Mouse (Mus musculus): ENCODE data around the gene Ppp4r1. TPM values are rescaled to one million over a fixed set of nuclear protein-coding genes. Genes with fewer than 3 reads are reported as not detected.

Gene Ppp4r1
- polyA plus RNA-seq, 1 experiment from 2014 or later, result 8.0 TPM

DNA sequence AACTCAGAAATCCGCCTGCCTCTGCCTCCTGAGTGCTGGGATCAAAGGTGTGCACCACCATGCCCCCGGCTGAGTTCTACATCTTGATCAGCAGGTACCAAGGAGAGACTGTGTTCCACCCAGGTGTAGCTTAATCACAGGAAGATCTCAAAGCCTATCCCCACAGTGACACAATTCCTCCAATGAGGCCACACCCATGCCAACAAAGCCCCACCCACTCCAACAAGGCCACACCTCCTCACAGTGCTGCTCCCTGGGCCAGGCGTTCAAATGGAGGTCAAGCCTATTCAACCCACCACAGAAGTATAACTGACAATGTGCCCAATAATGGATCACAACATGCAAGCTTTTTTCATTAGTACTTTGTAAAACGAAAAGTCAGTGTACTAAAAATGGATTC, 4.9 kb upstream of the Ppp4r1 start:
- no peak overlapping the region for H3K4me2 ChIP-seq (ENCODE audit: low read depth, low read length)
- H3K9me3 ChIP-seq (ENCODE audit: low read length), result no peaks in the 10 kb centered on the region
- WGBS (ENCODE audit: insufficient replicate concordance), result 86% methylated on average over 4 of the region's 4 CpGs
- H3K27ac ChIP-seq (ENCODE audit: low read depth), result no peak overlapping the region
- peaks cover 21% of the 10 kb centered on the region for H3K4me1 ChIP-seq (ENCODE audit: insufficient read depth)
- TF ChIP-seq EP300 (IDR thresholded peaks at IDR 0.05; ENCODE audit: low read depth) (no peak), CTCF (IDR thresholded peaks at IDR 0.05; ENCODE audit: low read depth) (no peak)
- H3K27me3 ChIP-seq (ENCODE audit: insufficient read depth, low read length), result peaks cover 2% of the 10 kb centered on the region
- no peak overlapping the region for H3K4me3 ChIP-seq (ENCODE audit: low read depth, low read length)
- ATAC-seq, result no peak
- no peak overlapping the region for H3K9ac ChIP-seq (replicated peaks)
- DNase-seq, result no peak
- H3K36me3 ChIP-seq (replicated peaks; ENCODE audit: insufficient read depth, low read length), result no peaks in the 10 kb centered on the region

DNA sequence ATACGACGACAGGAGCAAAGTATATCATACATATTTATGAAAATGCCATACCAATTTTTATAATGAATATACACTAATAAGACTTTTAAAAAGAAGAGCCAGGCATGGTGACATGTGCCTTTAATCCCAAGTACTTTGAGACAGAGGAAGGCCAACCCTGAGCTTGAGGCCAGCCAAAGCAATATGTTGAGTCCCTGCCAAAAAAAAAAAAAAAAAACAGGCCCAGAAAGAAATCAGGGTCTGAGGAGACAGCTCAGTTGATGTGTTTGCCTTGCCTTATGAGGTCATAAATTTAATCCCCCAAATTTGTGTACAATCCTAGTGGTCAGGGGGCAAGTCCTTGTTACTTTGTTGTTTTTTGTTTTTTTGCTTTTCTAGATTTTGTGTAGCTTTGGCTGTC, 1.4 kb upstream of the Ppp4r1 start:
- no peak for DNase-seq
- 87% methylated on average over 2 of the region's 2 CpGs for WGBS (ENCODE audit: insufficient replicate concordance)
- Histone ChIP-seq H3K9me3 (ENCODE audit: low read length) (no peaks in the 10 kb centered on the region), H3K9ac (replicated peaks) (no peak overlapping the region), H3K27ac (ENCODE audit: low read depth) (no peak overlapping the region), H3K36me3 (replicated peaks; ENCODE audit: insufficient read depth, low read length) (no peaks in the 10 kb centered on the region), H3K4me2 (ENCODE audit: low read depth, low read length) (no peak overlapping the region), H3K4me1 (ENCODE audit: insufficient read depth) (peaks cover 11% of the 10 kb centered on the region), H3K27me3 (ENCODE audit: insufficient read depth, low read length) (no peaks in the 10 kb centered on the region), H3K4me3 (ENCODE audit: low read depth, low read length) (no peak overlapping the region)
- TF ChIP-seq EP300 (IDR thresholded peaks at IDR 0.05; ENCODE audit: low read depth) (no peak), CTCF (IDR thresholded peaks at IDR 0.05; ENCODE audit: low read depth) (no peak)
- no peak for ATAC-seq

DNA sequence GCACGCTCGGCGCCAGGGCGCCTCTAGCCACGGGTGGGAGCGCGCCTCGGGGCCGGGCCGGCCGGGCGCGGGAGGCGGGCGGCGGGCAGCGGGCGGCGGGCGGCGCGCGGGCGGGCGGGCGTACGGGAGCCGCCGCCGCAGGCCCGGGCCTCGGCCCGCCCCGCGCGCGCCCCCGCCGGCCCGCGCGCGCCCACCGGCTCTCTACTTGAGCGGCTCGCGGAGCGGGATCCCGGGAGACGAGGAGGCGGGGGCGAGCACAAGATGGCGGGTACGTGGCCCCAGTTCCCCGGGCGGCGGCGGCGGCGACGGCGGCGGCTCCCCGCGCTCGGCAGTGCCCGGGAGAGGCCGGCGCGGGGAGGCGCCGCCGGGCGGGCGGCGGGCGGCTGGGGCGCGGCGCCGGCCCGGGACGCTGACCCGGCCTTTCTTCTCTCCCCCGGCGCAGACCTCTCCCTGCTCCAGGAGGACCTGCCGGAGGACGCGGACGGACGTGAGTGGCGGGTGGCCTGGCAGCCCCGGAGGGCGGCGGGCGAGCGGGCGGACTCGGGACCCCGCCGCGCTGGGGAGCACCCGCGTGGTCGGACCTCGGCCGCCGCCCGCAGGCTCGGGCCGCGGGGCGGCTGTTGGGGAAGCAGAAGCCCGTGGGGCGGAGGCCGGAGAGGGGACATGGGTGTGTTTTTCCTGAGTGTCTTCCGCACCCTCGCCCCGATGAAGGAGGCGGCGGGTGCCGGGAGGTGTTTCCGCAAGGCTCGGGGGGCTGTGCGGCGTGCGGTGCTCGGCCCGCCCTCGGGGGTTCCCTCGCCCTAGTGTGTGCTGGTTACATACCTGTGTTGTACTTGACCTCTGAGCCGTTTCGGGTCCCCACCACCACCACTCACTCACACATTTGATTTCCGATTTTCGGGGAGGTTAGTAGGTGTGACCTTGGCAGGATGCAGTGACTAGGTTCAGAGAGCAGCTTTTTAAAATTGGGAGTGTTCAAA, 1.1 kb downstream of the Ppp4r1 start:
- WGBS (ENCODE audit: insufficient replicate concordance), result under 1% methylated on average over 57 of the region's 135 CpGs
- H3K9me3 ChIP-seq (ENCODE audit: low read length), result no peaks in the 10 kb centered on the region

DNA sequence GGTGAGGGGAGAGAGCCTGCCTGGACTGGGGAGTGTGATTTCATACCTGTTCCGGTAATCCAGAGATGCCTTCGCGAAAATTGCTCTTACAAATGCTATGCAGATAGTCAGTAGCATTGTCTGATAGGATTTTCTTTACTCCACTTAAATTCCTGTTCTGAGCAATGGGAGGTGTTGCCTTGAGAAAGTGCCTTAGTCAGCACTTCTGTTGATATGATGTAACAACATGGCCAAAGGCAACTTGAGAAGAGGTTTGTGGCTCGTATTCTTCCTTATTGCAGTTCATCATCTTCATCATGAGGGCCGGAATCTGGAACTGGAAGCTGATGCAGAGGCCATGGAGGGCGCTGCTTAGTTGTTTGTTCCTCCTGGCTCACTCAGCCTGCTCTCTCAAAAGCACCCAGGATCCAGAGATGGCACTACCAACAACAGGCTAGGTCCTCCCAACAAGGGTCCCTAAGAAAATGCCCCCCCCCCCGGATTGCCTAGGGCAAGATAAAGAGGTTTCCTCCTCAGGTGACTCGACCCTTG, 2.3 kb downstream of the Ppp4r1 start:
- no peaks in the 10 kb centered on the region; the same call in 1 of the 2 replicates for H3K36me3 ChIP-seq (replicated peaks; ENCODE audit: insufficient read depth, low read length)
- H3K9ac ChIP-seq (replicated peaks), result no peak overlapping the region
- H3K9me3 ChIP-seq (ENCODE audit: low read length), result no peaks in the 10 kb centered on the region
- no peak for TF ChIP-seq CTCF (IDR thresholded peaks at IDR 0.05; ENCODE audit: low read depth)
- no peak for TF ChIP-seq EP300 (IDR thresholded peaks at IDR 0.05; ENCODE audit: low read depth)
- peak overlapping the region; percentile 99; the same call in 1 of the 2 replicates for H3K27ac ChIP-seq (ENCODE audit: low read depth)
- H3K4me1 ChIP-seq (ENCODE audit: insufficient read depth), result peaks cover 28% of the 10 kb centered on the region
- 66% methylated on average over 8 of the region's 8 CpGs for WGBS (ENCODE audit: insufficient replicate concordance)
- peak overlapping the region; percentile 76 for H3K4me2 ChIP-seq (ENCODE audit: low read depth, low read length)
- DNase-seq, result no peak
- H3K27me3 ChIP-seq (ENCODE audit: insufficient read depth, low read length), result no peaks in the 10 kb centered on the region
- H3K4me3 ChIP-seq (ENCODE audit: low read depth, low read length), result peak overlapping the region; percentile 91
- no peak for ATAC-seq

More for the DNA sequence above, 1.1 kb downstream of the Ppp4r1 start:
- H3K27ac ChIP-seq (ENCODE audit: low read depth), result peak overlapping the region; percentile 99
- peak; percentile 68 for ATAC-seq
- DNase-seq, result peak; percentile 80
- H3K4me2 ChIP-seq (ENCODE audit: low read depth, low read length), result peak overlapping the region; percentile 76
- H3K9ac ChIP-seq (replicated peaks), result peak overlapping the region; percentile 99
- TF ChIP-seq EP300 (IDR thresholded peaks at IDR 0.05; ENCODE audit: low read depth) (no peak), CTCF (IDR thresholded peaks at IDR 0.05; ENCODE audit: low read depth) (no peak)
- no peaks in the 10 kb centered on the region for H3K27me3 ChIP-seq (ENCODE audit: insufficient read depth, low read length)
- H3K4me3 ChIP-seq (ENCODE audit: low read depth, low read length), result peak overlapping the region; percentile 91
- H3K4me1 ChIP-seq (ENCODE audit: insufficient read depth), result peaks cover 17% of the 10 kb centered on the region
- H3K36me3 ChIP-seq (replicated peaks; ENCODE audit: insufficient read depth, low read length), result no peaks in the 10 kb centered on the region; the same call in 1 of the 2 replicates

DNA sequence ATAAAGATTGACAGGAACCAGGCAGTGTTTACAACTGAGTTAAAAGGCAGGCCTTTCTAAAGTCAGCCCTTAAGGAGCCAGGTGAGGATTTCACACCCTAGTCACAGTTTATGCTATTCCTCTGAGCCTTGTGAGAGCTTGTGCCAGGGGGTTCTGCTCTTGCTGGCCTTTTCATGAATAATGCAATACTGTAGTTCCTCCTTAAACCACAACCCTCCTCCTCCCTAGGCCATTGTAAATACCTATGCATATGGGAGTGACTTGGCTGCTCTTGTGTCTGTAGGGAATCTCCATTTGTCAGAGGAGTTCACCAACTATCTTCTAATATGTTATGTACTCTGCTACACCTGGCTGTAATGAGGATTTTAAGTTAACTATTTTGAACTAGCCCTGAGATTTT, 3.3 kb downstream of the Ppp4r1 start:
- Histone ChIP-seq H3K9ac (replicated peaks) (no peak overlapping the region), H3K9me3 (ENCODE audit: low read length) (no peaks in the 10 kb centered on the region), H3K27ac (ENCODE audit: low read depth) (no peak overlapping the region), H3K36me3 (replicated peaks; ENCODE audit: insufficient read depth, low read length) (no peaks in the 10 kb centered on the region; the same call in 1 of the 2 replicates), H3K27me3 (ENCODE audit: insufficient read depth, low read length) (no peaks in the 10 kb centered on the region), H3K4me3 (ENCODE audit: low read depth, low read length) (no peak overlapping the region), H3K4me2 (ENCODE audit: low read depth, low read length) (no peak overlapping the region), H3K4me1 (ENCODE audit: insufficient read depth) (peaks cover 30% of the 10 kb centered on the region)
- DNase-seq (no peak), ATAC-seq (no peak)
- TF ChIP-seq CTCF (IDR thresholded peaks at IDR 0.05; ENCODE audit: low read depth), result no peak
- TF ChIP-seq EP300 (IDR thresholded peaks at IDR 0.05; ENCODE audit: low read depth), result no peak

DNA sequence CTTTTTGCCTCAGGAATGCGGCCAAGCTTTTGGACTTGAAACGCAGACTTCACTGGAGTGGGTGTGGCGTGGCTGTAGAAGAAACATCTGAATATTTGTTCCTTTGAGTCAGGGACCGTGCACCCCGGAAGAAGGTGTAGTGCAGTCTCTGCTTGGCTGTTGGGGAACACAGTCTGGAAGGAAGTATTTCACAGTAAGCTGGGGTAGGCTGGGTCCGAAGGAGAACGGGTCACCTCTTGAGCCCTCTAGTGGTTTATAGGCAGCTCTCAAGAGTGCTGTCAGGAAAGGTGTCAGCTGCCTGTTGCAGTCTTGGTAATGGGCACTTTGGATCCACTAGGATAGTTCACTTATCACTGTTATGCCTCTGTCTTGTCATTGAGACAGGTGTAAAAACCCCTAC, 3.9 kb downstream of the Ppp4r1 start:
- Histone ChIP-seq H3K9ac (replicated peaks) (no peak overlapping the region), H3K36me3 (replicated peaks; ENCODE audit: insufficient read depth, low read length) (no peaks in the 10 kb centered on the region; the same call in none of the 2 replicates), H3K9me3 (ENCODE audit: low read length) (no peaks in the 10 kb centered on the region), H3K4me2 (ENCODE audit: low read depth, low read length) (no peak overlapping the region), H3K27me3 (ENCODE audit: insufficient read depth, low read length) (no peaks in the 10 kb centered on the region), H3K27ac (ENCODE audit: low read depth) (peak overlapping the region; percentile 58; the same call in 1 of the 2 replicates), H3K4me3 (ENCODE audit: low read depth, low read length) (no peak overlapping the region), H3K4me1 (ENCODE audit: insufficient read depth) (peaks cover 30% of the 10 kb centered on the region)
- 63% methylated on average over 7 of the region's 7 CpGs for WGBS (ENCODE audit: insufficient replicate concordance)
- DNase-seq, result peak; percentile 27
- TF ChIP-seq EP300 (IDR thresholded peaks at IDR 0.05; ENCODE audit: low read depth) (no peak), CTCF (IDR thresholded peaks at IDR 0.05; ENCODE audit: low read depth) (peak; percentile 62)
- ATAC-seq, result no peak
